Mouse (Mus musculus) G1E (cell line): ENCODE data around the gene Ric8b. TPM values are rescaled to one million over a fixed set of nuclear protein-coding genes. Genes with fewer than 3 reads are reported as not detected.

Experiments
- ATAC-seq: 2 replicates; pipeline ENCODE4 v1.8.0; 2016; ENCODE audit warnings: mild to moderate bottlenecking; ENCODE audit not compliant: insufficient number of reproducible peaks, poor library complexity, low FRiP score, severe bottlenecking; ENCODE audit errors: extremely low read depth
- DNase-seq: peaks from one replicate; pipeline ENCODE4 v3.0.0; 2012; ENCODE audit warnings: low spot score
- H3K27me3 ChIP-seq: 2 replicates; pipeline ENCODE4 v1.6.1; 2012; ENCODE audit warnings: mild to moderate bottlenecking, low read length, inconsistent platforms; ENCODE audit not compliant: insufficient read depth
- H3K36me3 ChIP-seq: replicated peaks from 2 replicates; pipeline ENCODE3; 2012; ENCODE audit warnings: mild to moderate bottlenecking, inconsistent platforms
- H3K4me1 ChIP-seq: 2 replicates; pipeline ENCODE4 v1.6.1; 2012; ENCODE audit warnings: low read depth, low read length, inconsistent platforms, mixed read lengths; ENCODE audit not compliant: insufficient read depth
- H3K4me3 ChIP-seq: 2 replicates; pipeline ENCODE4 v1.5.1; 2012; ENCODE audit warnings: low read depth, mild to moderate bottlenecking, inconsistent platforms, low read length, moderate library complexity, mixed read lengths
- H3K9me3 ChIP-seq: replicated peaks from 2 replicates; pipeline ENCODE4 v1.6.1; 2012; ENCODE audit warnings: inconsistent platforms
- CTCF ChIP-seq: IDR thresholded peaks from 2 replicates; pipeline ENCODE4 v1.5.1; 2012; ENCODE audit warnings: low read depth, low read length, inconsistent platforms, mixed read lengths
- GATA1 ChIP-seq: IDR thresholded peaks from 2 replicates; pipeline ENCODE4 v1.6.1; 2012; ENCODE audit warnings: borderline replicate concordance, low read length, inconsistent platforms, mixed read lengths
- GATA2 ChIP-seq: IDR thresholded peaks from 2 replicates; pipeline ENCODE4 v1.6.1; 2012; ENCODE audit warnings: low read depth, low read length, inconsistent platforms, borderline replicate concordance
- POLR2AphosphoS5 ChIP-seq: IDR thresholded peaks from 2 replicates; pipeline ENCODE4 v1.6.1; 2012; ENCODE audit warnings: low read depth, low read length, inconsistent platforms; ENCODE audit not compliant: insufficient replicate concordance
- TAL1 ChIP-seq: conservative IDR thresholded peaks from 2 replicates; pipeline ENCODE4 v1.6.1; 2012; ENCODE audit warnings: low read depth, low read length, inconsistent platforms, mixed read lengths
- polyA plus RNA-seq: library from polyadenylated mRNA; stranded (reverse); fragments of >175 nt; gene quantifications from 2 replicates; pipeline ENCODE4 v1.2.3, GENCODE M21; 2012
- total RNA-seq, 2 experiments: library from RNA; stranded (forward) in 1 of 2; stranded (reverse) in 1 of 2; fragments of 200-1000 nt in 1 of 2; fragments of >200 nt in 1 of 2; fragmentation: Nextera tagmentation in 1 of 2; gene quantifications; 2 replicates each; pipeline ENCODE4 v1.2.3; 2014 to 2017

The Ric8b gene
- total and polyA plus RNA-seq, 3 experiments: 2.0 to 16.2 (median 15.2) TPM

- TF ChIP-seq TAL1: no peak
- TF ChIP-seq CTCF: no peak
- no peak for TF ChIP-seq GATA2
- TF ChIP-seq GATA1: no peak
- no peak for TF ChIP-seq POLR2AphosphoS5
- ATAC-seq: no peak
- Histone ChIP-seq H3K36me3 (no peaks in the 10 kb centered on the region), H3K4me1 (no peaks in the 10 kb centered on the region), H3K27me3 (peaks cover 3% of the 10 kb centered on the region; the same call in 1 of the 2 replicates), H3K9me3 (no peaks in the 10 kb centered on the region), H3K4me3 (no peak overlapping the region)
- no peak for DNase-seq
Measured at GRCm38 (mm10) chr10:85044191-85044711, 126.8 kb downstream of the Ric8b start.

- H3K36me3 ChIP-seq: no peaks in the 10 kb centered on the region
- no peaks in the 10 kb centered on the region for H3K4me1 ChIP-seq
- ATAC-seq (no peak), DNase-seq (no peak)
- H3K9me3 ChIP-seq: no peaks in the 10 kb centered on the region
- peaks cover 3% of the 10 kb centered on the region; the same call in 1 of the 2 replicates for H3K27me3 ChIP-seq
- TF ChIP-seq POLR2AphosphoS5 (no peak), CTCF (no peak), GATA2 (no peak), GATA1 (no peak), TAL1 (no peak)
- H3K4me3 ChIP-seq: no peak overlapping the region
Measured at GRCm38 (mm10) chr10:85044732-85045720, 127.6 kb downstream of the Ric8b start.

DNA sequence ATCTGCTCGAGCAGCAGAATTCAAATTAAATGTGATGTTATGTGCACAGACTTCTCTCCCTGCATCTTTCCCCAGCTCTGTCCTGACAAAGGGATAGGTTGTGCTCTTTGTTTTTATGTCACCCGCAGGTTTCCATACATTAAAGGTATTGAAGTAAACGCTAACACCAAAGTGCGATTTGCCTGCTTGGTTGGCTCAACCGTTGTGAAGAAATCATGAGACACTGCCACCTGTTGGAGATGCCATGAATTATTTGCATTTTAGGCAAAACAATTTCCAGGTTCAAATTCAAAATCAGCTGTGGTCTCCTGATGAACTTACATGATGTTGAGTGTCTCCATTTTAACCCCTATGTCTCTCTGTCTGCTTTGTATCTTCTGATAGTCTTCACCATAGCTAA is 129.2 kb downstream of the Ric8b start:
- no peak for TF ChIP-seq POLR2AphosphoS5
- no peak for ATAC-seq
- Histone ChIP-seq H3K4me3 (no peak overlapping the region), H3K27me3 (peaks cover 3% of the 10 kb centered on the region; the same call in 1 of the 2 replicates), H3K4me1 (no peaks in the 10 kb centered on the region), H3K36me3 (no peaks in the 10 kb centered on the region), H3K9me3 (no peaks in the 10 kb centered on the region)
- no peak for DNase-seq

DNA sequence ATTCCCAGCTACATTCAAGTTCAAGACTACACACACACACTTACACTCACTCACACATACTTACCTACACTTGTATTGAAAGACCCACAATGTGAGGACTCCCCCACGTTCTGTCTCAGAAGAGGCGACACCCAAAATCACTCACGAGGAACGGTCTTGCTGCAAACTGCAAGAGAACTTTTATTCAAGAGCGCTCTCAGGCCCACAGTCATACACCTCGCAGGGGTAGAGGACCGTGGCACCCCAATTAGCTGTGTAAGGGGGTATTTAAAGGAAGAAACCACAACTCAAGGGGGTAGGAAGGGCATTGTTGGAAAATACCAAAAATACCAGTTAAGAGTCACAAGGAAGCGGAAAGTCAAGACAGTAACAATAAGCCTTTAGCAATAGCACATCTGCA is 130.6 kb downstream of the Ric8b start:
- DNase-seq (no peak), ATAC-seq (no peak)
- Histone ChIP-seq H3K4me1 (no peaks in the 10 kb centered on the region), H3K36me3 (no peaks in the 10 kb centered on the region), H3K27me3 (peaks cover 3% of the 10 kb centered on the region; the same call in 1 of the 2 replicates), H3K4me3 (no peak overlapping the region), H3K9me3 (no peaks in the 10 kb centered on the region)
- TF ChIP-seq POLR2AphosphoS5 (no peak), CTCF (no peak), GATA1 (no peak), TAL1 (no peak), GATA2 (no peak)

- H3K4me3 ChIP-seq: no peak overlapping the region
- no peak for TF ChIP-seq TAL1
- TF ChIP-seq CTCF: no peak
- no peak for TF ChIP-seq POLR2AphosphoS5
- TF ChIP-seq GATA2: no peak
- TF ChIP-seq GATA1: no peak
- ATAC-seq: no peak
- no peak for DNase-seq
- H3K36me3 ChIP-seq: no peaks in the 10 kb centered on the region
- no peaks in the 10 kb centered on the region for H3K9me3 ChIP-seq
- no peaks in the 10 kb centered on the region for H3K4me1 ChIP-seq
- H3K27me3 ChIP-seq: no peaks in the 10 kb centered on the region
Measured at GRCm38 (mm10) chr10:85050668-85051208, 133.3 kb downstream of the Ric8b start.

GRCm38 (mm10) chr10:85052451-85052850 is 135.0 kb downstream of the Ric8b start:
- H3K36me3 ChIP-seq: no peaks in the 10 kb centered on the region
- no peak for ATAC-seq

More at GRCm38 (mm10) chr10:85052451-85052850, 135.0 kb downstream of the Ric8b start:
- Histone ChIP-seq H3K4me1 (no peaks in the 10 kb centered on the region), H3K27me3 (no peaks in the 10 kb centered on the region), H3K9me3 (no peaks in the 10 kb centered on the region), H3K4me3 (no peak overlapping the region)
- no peak for TF ChIP-seq GATA2
- TF ChIP-seq TAL1: no peak
- TF ChIP-seq POLR2AphosphoS5: no peak
- TF ChIP-seq GATA1: no peak
- no peak for TF ChIP-seq CTCF
- no peak for DNase-seq
